Mouse (Mus musculus): ENCODE results near the gene Ezh1. TPM values are rescaled to one million over a fixed set of nuclear protein-coding genes. Genes with fewer than 3 reads are reported as not detected.
"Not testable (repeated sequence)": the region's sequence is repeated elsewhere in the genome, so short reads cannot be mapped to it uniquely, and the experiment has no call there.

The Ezh1 gene
- polyA plus RNA-seq, 1 experiment, result 35.8 TPM

- no peak overlapping the region for H3K27ac ChIP-seq (ENCODE audit: control insufficient read depth, insufficient read depth, low read depth, low read length, poor library complexity)
- TF ChIP-seq POLR2A (IDR thresholded peaks at IDR 0.05; ENCODE audit: borderline replicate concordance, control insufficient read depth, low read depth, low read length) (no peak), CTCF (IDR thresholded peaks at IDR 0.05; ENCODE audit: control insufficient read depth, insufficient read depth, low read length) (no peak)
- H3K4me1 ChIP-seq (ENCODE audit: control insufficient read depth, insufficient read depth, low read length), result no peaks in the 10 kb centered on the region
- 83% methylated on average over 5 of the region's 5 CpGs for WGBS
- H3K4me3 ChIP-seq (replicated peaks; ENCODE audit: control insufficient read depth, low read depth, low read length), result no peak overlapping the region
These were observed 63.5 kb downstream of the Ezh1 start for GRCm38 (mm10) chr11:101162772-101163171.

GRCm38 (mm10) chr11:101162301-101162700, 64.0 kb downstream of the Ezh1 start:
- whole genome bisulfite sequencing, result 65% methylated on average over 5 of the region's 5 CpGs
- no peak overlapping the region for H3K27ac ChIP-seq (ENCODE audit: control insufficient read depth, insufficient read depth, low read depth, low read length, poor library complexity)
- no peaks in the 10 kb centered on the region for H3K4me1 ChIP-seq (ENCODE audit: control insufficient read depth, insufficient read depth, low read length)
- no peak for TF ChIP-seq CTCF (IDR thresholded peaks at IDR 0.05; ENCODE audit: control insufficient read depth, insufficient read depth, low read length)
- TF ChIP-seq POLR2A (IDR thresholded peaks at IDR 0.05; ENCODE audit: borderline replicate concordance, control insufficient read depth, low read depth, low read length), result no peak
- H3K4me3 ChIP-seq (replicated peaks; ENCODE audit: control insufficient read depth, low read depth, low read length), result no peak overlapping the region

GRCm38 (mm10) chr11:101161551-101161950, 64.7 kb downstream of the Ezh1 start:
- Histone ChIP-seq H3K4me3 (replicated peaks; ENCODE audit: control insufficient read depth, low read depth, low read length) (no peak overlapping the region), H3K4me1 (ENCODE audit: control insufficient read depth, insufficient read depth, low read length) (no peaks in the 10 kb centered on the region), H3K27ac (ENCODE audit: control insufficient read depth, insufficient read depth, low read depth, low read length, poor library complexity) (no peak overlapping the region)
- WGBS, result 83% methylated on average over 15 of the region's 15 CpGs
- no peak for TF ChIP-seq CTCF (IDR thresholded peaks at IDR 0.05; ENCODE audit: control insufficient read depth, insufficient read depth, low read length)
- TF ChIP-seq POLR2A (IDR thresholded peaks at IDR 0.05; ENCODE audit: borderline replicate concordance, control insufficient read depth, low read depth, low read length), result no peak

GRCm38 (mm10) chr11:101160981-101161505, 65.2 kb downstream of the Ezh1 start:
- H3K27ac ChIP-seq (ENCODE audit: control insufficient read depth, insufficient read depth, low read depth, low read length, poor library complexity); H3K4me1 ChIP-seq (ENCODE audit: control insufficient read depth, insufficient read depth, low read length); H3K4me3 ChIP-seq (replicated peaks; ENCODE audit: control insufficient read depth, low read depth, low read length): not testable (repeated sequence)
- 78% methylated on average over 8 of the region's 8 CpGs for WGBS

- WGBS, result 72% methylated on average over 10 of the region's 10 CpGs
- H3K4me3 ChIP-seq (replicated peaks; ENCODE audit: control insufficient read depth, low read depth, low read length); H3K27ac ChIP-seq (ENCODE audit: control insufficient read depth, insufficient read depth, low read depth, low read length, poor library complexity); H3K4me1 ChIP-seq (ENCODE audit: control insufficient read depth, insufficient read depth, low read length): not testable (repeated sequence)
These were observed 66.1 kb downstream of the Ezh1 start for GRCm38 (mm10) chr11:101160151-101160550.

GRCm38 (mm10) chr11:101155728-101156371, 70.4 kb downstream of the Ezh1 start, which contains the start of gene Tubg2:
Tubg2 (plus strand) TSS chr11:101155907.
- 5% methylated on average over 36 of the region's 36 CpGs for WGBS
- Histone ChIP-seq H3K4me3 (replicated peaks; ENCODE audit: control insufficient read depth, low read depth, low read length) (no peak within 1 kb of the TSS), H3K4me1 (ENCODE audit: control insufficient read depth, insufficient read depth, low read length) (no peaks in the 10 kb centered on the region), H3K27ac (ENCODE audit: control insufficient read depth, insufficient read depth, low read depth, low read length, poor library complexity) (no peak within 1 kb of the TSS)
- TF ChIP-seq POLR2A (IDR thresholded peaks at IDR 0.05; ENCODE audit: borderline replicate concordance, control insufficient read depth, low read depth, low read length), result no peak; the same call in 1 of the 2 replicates
- no peak for TF ChIP-seq CTCF (IDR thresholded peaks at IDR 0.05; ENCODE audit: control insufficient read depth, insufficient read depth, low read length)

- WGBS, result 81% methylated on average over 6 of the region's 6 CpGs
- H3K4me1 ChIP-seq (ENCODE audit: control insufficient read depth, insufficient read depth, low read length), result no peaks in the 10 kb centered on the region
- TF ChIP-seq CTCF (IDR thresholded peaks at IDR 0.05; ENCODE audit: control insufficient read depth, insufficient read depth, low read length) (no peak), POLR2A (IDR thresholded peaks at IDR 0.05; ENCODE audit: borderline replicate concordance, control insufficient read depth, low read depth, low read length) (no peak)
- no peak overlapping the region for H3K4me3 ChIP-seq (replicated peaks; ENCODE audit: control insufficient read depth, low read depth, low read length)
- no peak overlapping the region for H3K27ac ChIP-seq (ENCODE audit: control insufficient read depth, insufficient read depth, low read depth, low read length, poor library complexity)
These were observed 71.1 kb downstream of the Ezh1 start for GRCm38 (mm10) chr11:101155151-101155550.

- H3K4me1 ChIP-seq (ENCODE audit: control insufficient read depth, insufficient read depth, low read length), result no peaks in the 10 kb centered on the region
- H3K4me3 ChIP-seq (replicated peaks; ENCODE audit: control insufficient read depth, low read depth, low read length), result no peak overlapping the region
- no peak overlapping the region for H3K27ac ChIP-seq (ENCODE audit: control insufficient read depth, insufficient read depth, low read depth, low read length, poor library complexity)
- TF ChIP-seq CTCF (IDR thresholded peaks at IDR 0.05; ENCODE audit: control insufficient read depth, insufficient read depth, low read length) (no peak), POLR2A (IDR thresholded peaks at IDR 0.05; ENCODE audit: borderline replicate concordance, control insufficient read depth, low read depth, low read length) (no peak)
These were observed 71.6 kb downstream of the Ezh1 start for GRCm38 (mm10) chr11:101154648-101155047.

GRCm38 (mm10) chr11:101152825-101153224, 73.4 kb downstream of the Ezh1 start:
- Histone ChIP-seq H3K27ac (ENCODE audit: control insufficient read depth, insufficient read depth, low read depth, low read length, poor library complexity) (no peak overlapping the region), H3K4me1 (ENCODE audit: control insufficient read depth, insufficient read depth, low read length) (no peaks in the 10 kb centered on the region), H3K4me3 (replicated peaks; ENCODE audit: control insufficient read depth, low read depth, low read length) (no peak overlapping the region)
- TF ChIP-seq POLR2A (IDR thresholded peaks at IDR 0.05; ENCODE audit: borderline replicate concordance, control insufficient read depth, low read depth, low read length), result no peak
- TF ChIP-seq CTCF (IDR thresholded peaks at IDR 0.05; ENCODE audit: control insufficient read depth, insufficient read depth, low read length), result no peak
- WGBS, result 63% methylated on average over 1 of the region's 1 CpGs

All from bone marrow, adult 2 months (tissue).